Mouse (Mus musculus) frontal cortex, postnatal 14 days (tissue): ENCODE results near the gene Gm11077.
A peak's percentile ranks its signal among the peaks of the same experiment; 100 is the strongest.

Experiments used
- DNase-seq, 2 experiments: peaks; one replicate each; pipeline ENCODE4 v3.0.0; 2022; ENCODE audit warnings: low spot score in 2 of 2

The Gm11077 gene

GRCm38 (mm10) chr6:140729272-140729671 lies at the start of gene Gm11077:
TSS of gene Gm11077 (plus strand) at chr6:140729284.
- no peak for DNase-seq

GRCm38 (mm10) chr6:140680713-140681112 lies 48.4 kb upstream of the Gm11077 start:
- no peak for DNase-seq

- no peak for DNase-seq
These were observed 46.3 kb upstream of the Gm11077 start for GRCm38 (mm10) chr6:140682829-140683228.

GRCm38 (mm10) chr6:140684403-140684802 lies 44.7 kb upstream of the Gm11077 start:
- DNase-seq = no peak

GRCm38 (mm10) chr6:140689617-140690404 lies 39.3 kb upstream of the Gm11077 start:
- DNase-seq = no peak

- no peak for DNase-seq
These were observed 36.9 kb upstream of the Gm11077 start for GRCm38 (mm10) chr6:140692160-140692559.

- DNase-seq = no peak
These were observed 32.7 kb upstream of the Gm11077 start for GRCm38 (mm10) chr6:140696192-140696879.

- DNase-seq = peak; percentile 22 to 41
These were observed 31.1 kb upstream of the Gm11077 start for GRCm38 (mm10) chr6:140697994-140698393.

- no peak for DNase-seq
These were observed 30.5 kb upstream of the Gm11077 start for GRCm38 (mm10) chr6:140698596-140698995.

GRCm38 (mm10) chr6:140701259-140701658 lies 27.8 kb upstream of the Gm11077 start:
- no peak for DNase-seq

- DNase-seq = no peak
These were observed 24.0 kb upstream of the Gm11077 start for GRCm38 (mm10) chr6:140705132-140705531.

GRCm38 (mm10) chr6:140706056-140706455 lies 23.0 kb upstream of the Gm11077 start:
- no peak for DNase-seq

GRCm38 (mm10) chr6:140708059-140708458 lies 21.0 kb upstream of the Gm11077 start:
- DNase-seq = no peak

- no peak for DNase-seq
These were observed 19.5 kb upstream of the Gm11077 start for GRCm38 (mm10) chr6:140709415-140710107.

- peak; percentile 48 to 76 for DNase-seq
These were observed 16.3 kb upstream of the Gm11077 start for GRCm38 (mm10) chr6:140712754-140713153.

- DNase-seq = peak; percentile 43 to 76
These were observed 14.1 kb upstream of the Gm11077 start for GRCm38 (mm10) chr6:140714905-140715365.

GRCm38 (mm10) chr6:140722058-140722457 lies 7.0 kb upstream of the Gm11077 start:
- DNase-seq = no peak

GRCm38 (mm10) chr6:140730669-140731401 lies 1.8 kb downstream of the Gm11077 start:
- no peak for DNase-seq

- DNase-seq = no peak
These were observed 2.3 kb downstream of the Gm11077 start for GRCm38 (mm10) chr6:140731402-140731730.

- DNase-seq = peak in 1 of 2 experiments; percentile 20
These were observed 4.0 kb downstream of the Gm11077 start for GRCm38 (mm10) chr6:140732971-140733640.

GRCm38 (mm10) chr6:140733641-140733986 lies 4.5 kb downstream of the Gm11077 start:
- DNase-seq = no peak
